Mouse (Mus musculus): ENCODE results near the gene Catsperd.
A peak's percentile ranks its signal among the peaks of the same experiment; 100 is the strongest.

Catsperd gene

GRCm38 (mm10) chr17:56666384-56666783 lies 38.4 kb downstream of the Catsperd start:
- no peak for DNase-seq (ENCODE audit: low read depth)

- DNase-seq (ENCODE audit: low read depth), result no peak
These were observed 39.6 kb downstream of the Catsperd start for GRCm38 (mm10) chr17:56667591-56667990.

GRCm38 (mm10) chr17:56668384-56669144 lies 40.6 kb downstream of the Catsperd start:
- DNase-seq (ENCODE audit: low read depth), result peak; percentile 90

GRCm38 (mm10) chr17:56669766-56670165 lies 41.8 kb downstream of the Catsperd start:
- DNase-seq (ENCODE audit: low read depth), result no peak

GRCm38 (mm10) chr17:56672941-56673646 lies 45.2 kb downstream of the Catsperd start, which contains the start of gene Ranbp3:
Ranbp3 (plus strand) TSS chr17:56673294.
- DNase-seq (ENCODE audit: low read depth), result peak; percentile 100

- DNase-seq (ENCODE audit: low read depth), result peak; percentile 37
These were observed 45.9 kb downstream of the Catsperd start for GRCm38 (mm10) chr17:56673647-56674416.

- DNase-seq (ENCODE audit: low read depth), result no peak
These were observed 53.8 kb downstream of the Catsperd start for GRCm38 (mm10) chr17:56681791-56682190.

- DNase-seq (ENCODE audit: low read depth), result no peak
These were observed 54.9 kb downstream of the Catsperd start for GRCm38 (mm10) chr17:56682880-56683279.

- no peak for DNase-seq (ENCODE audit: low read depth)
These were observed 55.7 kb downstream of the Catsperd start for GRCm38 (mm10) chr17:56683546-56684140.

GRCm38 (mm10) chr17:56684649-56685048 lies 56.7 kb downstream of the Catsperd start:
- no peak for DNase-seq (ENCODE audit: low read depth)

- DNase-seq (ENCODE audit: low read depth), result no peak
These were observed 58.9 kb downstream of the Catsperd start for GRCm38 (mm10) chr17:56686801-56687200.

- no peak for DNase-seq (ENCODE audit: low read depth)
These were observed 60.1 kb downstream of the Catsperd start for GRCm38 (mm10) chr17:56688045-56688444.

- no peak for DNase-seq (ENCODE audit: low read depth)
These were observed 60.7 kb downstream of the Catsperd start for GRCm38 (mm10) chr17:56688689-56689088.

GRCm38 (mm10) chr17:56693395-56693794 lies 65.5 kb downstream of the Catsperd start:
- no peak for DNase-seq (ENCODE audit: low read depth)

- DNase-seq (ENCODE audit: low read depth), result no peak
These were observed 65.9 kb downstream of the Catsperd start for GRCm38 (mm10) chr17:56693851-56694310.

- no peak for DNase-seq (ENCODE audit: low read depth)
These were observed 72.5 kb downstream of the Catsperd start for GRCm38 (mm10) chr17:56700451-56700850.

GRCm38 (mm10) chr17:56703038-56703437 lies 75.1 kb downstream of the Catsperd start:
- DNase-seq (ENCODE audit: low read depth), result no peak

- DNase-seq (ENCODE audit: low read depth), result no peak
These were observed 78.6 kb downstream of the Catsperd start for GRCm38 (mm10) chr17:56706515-56706914.

- no peak for DNase-seq (ENCODE audit: low read depth)
These were observed 80.7 kb downstream of the Catsperd start for GRCm38 (mm10) chr17:56708692-56709091.

- DNase-seq (ENCODE audit: low read depth), result no peak
These were observed 81.8 kb downstream of the Catsperd start for GRCm38 (mm10) chr17:56709708-56710107.

All from naive thymus-derived CD4-positive, alpha-beta T cell, adult 2 months (primary cell).